Mouse (Mus musculus) liver, postnatal 0 days (tissue): ENCODE measurements at regions not wholly inside any gene's neighbourhood (a gene's known extent, or its start where the extent isn't known, plus 50 kb on each side); places are given as distances from the start of the nearest gene placed in this dataset.

ENCODE experiments used
- CTCF ChIP-seq: sonication (generic); IDR thresholded peaks from 2 replicates; pipeline ENCODE4 v1.5.1; 2016; ENCODE audit warnings: antibody characterized with exemption, low read depth
- EP300 ChIP-seq: IDR thresholded peaks from 2 replicates; pipeline ENCODE4 v1.6.1; 2016; ENCODE audit warnings: antibody characterized with exemption, low read depth, mild to moderate bottlenecking

DNA sequence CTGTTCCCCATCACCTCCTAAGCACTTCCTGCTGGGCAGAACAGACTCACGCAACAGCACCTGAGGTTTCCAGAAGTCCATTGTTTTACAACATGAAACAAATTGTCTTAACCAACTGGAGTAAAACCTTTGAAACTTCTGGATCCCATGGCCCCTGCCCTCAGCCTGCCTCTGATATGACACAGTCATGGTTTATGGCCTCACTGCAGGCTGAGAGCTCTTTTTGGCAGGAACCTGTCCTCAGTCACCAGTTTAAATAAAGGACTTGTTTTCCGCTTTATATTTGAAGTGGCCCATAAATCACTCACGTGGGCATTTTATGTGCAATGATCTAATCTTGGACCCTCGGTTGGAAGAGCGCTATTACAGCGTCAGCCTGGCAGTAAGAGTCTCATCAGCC, 388.5 kb upstream of the Atp11b start:
- no peak for TF ChIP-seq CTCF
- no peak for TF ChIP-seq EP300
